Mouse (Mus musculus) bone marrow macrophage, adult 2 months (primary cell): Measurements from ENCODE around the gene Rasal2.

Experiments
- CTCF ChIP-seq: IDR thresholded peaks from 2 replicates; pipeline ENCODE4 v1.5.1; 2012; ENCODE audit warnings: low read depth, mild to moderate bottlenecking, low read length, moderate library complexity
- POLR2A ChIP-seq: IDR thresholded peaks from 2 replicates; pipeline ENCODE4 v1.6.1; 2012; ENCODE audit warnings: mild to moderate bottlenecking, low read depth, low read length, borderline replicate concordance

DNA sequence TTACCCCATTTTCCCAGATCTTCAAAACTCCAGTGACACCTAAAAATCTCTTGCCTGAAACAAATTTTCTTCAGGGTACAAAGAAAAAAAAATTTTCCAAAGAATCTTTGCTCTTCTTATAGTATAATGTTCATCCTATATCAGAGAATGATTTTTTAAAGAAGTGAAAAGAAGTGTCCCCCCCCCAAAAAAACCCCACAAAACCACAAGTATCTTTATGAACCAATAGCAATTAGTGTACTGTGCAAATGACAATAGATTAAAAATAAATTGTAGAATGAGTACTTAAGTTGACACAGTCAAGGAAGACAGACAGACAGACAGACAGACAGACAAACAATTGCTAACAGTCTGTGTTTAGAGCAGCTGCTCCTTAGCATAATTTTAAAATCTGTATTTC, 84.3 kb downstream of the Rasal2 start:
- TF ChIP-seq POLR2A (no peak), CTCF (no peak)
